Mouse (Mus musculus) heart, adult 2 months (tissue): ENCODE measurements at regions not wholly inside any gene's neighbourhood (a gene's known extent, or its start where the extent isn't known, plus 50 kb on each side); places are given as distances from the start of the nearest gene placed in this dataset.

Source experiments
- CTCF ChIP-seq: fragments of 200-600 bp; IDR thresholded peaks from 2 replicates; pipeline ENCODE4 v1.8.1; 2022; ENCODE audit warnings: antibody characterized with exemption, mild to moderate bottlenecking, moderate library complexity
- POLR2A ChIP-seq: fragments of 200-500 bp; IDR thresholded peaks from 2 replicates; pipeline ENCODE4 v1.6.1; 2011; ENCODE audit warnings: mild to moderate bottlenecking, low read depth, low read length, control low read depth; ENCODE audit not compliant: insufficient read depth

DNA sequence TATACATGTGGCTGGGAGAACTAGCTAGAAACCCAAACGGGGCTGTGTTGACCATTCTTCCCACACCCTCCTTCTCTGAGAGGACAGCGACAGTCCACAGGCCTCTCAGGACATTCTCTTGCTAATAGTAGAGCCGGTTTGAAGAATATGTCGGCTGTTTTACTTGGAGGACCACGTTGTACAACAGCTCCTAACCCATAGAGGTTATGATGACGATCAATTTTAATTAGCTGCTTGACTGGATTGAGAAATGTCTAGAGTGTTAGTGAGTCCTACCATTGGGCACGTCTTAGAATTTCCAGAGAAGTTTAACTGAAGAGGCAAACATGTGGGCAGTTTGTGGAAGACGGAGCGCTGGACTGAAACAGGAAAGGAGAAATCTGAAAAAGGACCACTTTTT lies 79.7 kb upstream of the Tmem132d start:
- TF ChIP-seq POLR2A, result no peak
- no peak for TF ChIP-seq CTCF
